Mouse (Mus musculus) embryonic fibroblast, embryonic 13.5 days (primary cell): Measurements from ENCODE around the gene Lsm10. TPM values are rescaled to one million over a fixed set of nuclear protein-coding genes. Genes with fewer than 3 reads are reported as not detected.

ENCODE experiments used
- H3K27ac ChIP-seq: 2 replicates; pipeline ENCODE4 v1.5.1; 2012; ENCODE audit warnings: low read length, control low read depth, inconsistent platforms; ENCODE audit not compliant: insufficient read depth
- H3K4me1 ChIP-seq: 2 replicates; pipeline ENCODE4 v1.6.1; 2011; ENCODE audit warnings: low read length; ENCODE audit not compliant: control insufficient read depth, insufficient read depth
- H3K4me3 ChIP-seq: 2 replicates; pipeline ENCODE4 v1.5.1; 2011; ENCODE audit warnings: mild to moderate bottlenecking, control low read depth, low read length; ENCODE audit not compliant: insufficient read depth
- CTCF ChIP-seq: IDR thresholded peaks from 2 replicates; pipeline ENCODE4 v1.5.1; 2011; ENCODE audit warnings: mild to moderate bottlenecking, control low read depth, low read length, moderate library complexity, borderline replicate concordance; ENCODE audit not compliant: insufficient read depth
- POLR2A ChIP-seq: IDR thresholded peaks from 2 replicates; pipeline ENCODE4 v1.6.1; 2011; ENCODE audit warnings: low read depth, mild to moderate bottlenecking, control low read depth, low read length, moderate library complexity
- polyA plus RNA-seq: library from polyadenylated mRNA; stranded (reverse); fragments of >200 nt; gene quantifications from 2 replicates; pipeline ENCODE4 v1.2.4, GENCODE M21; 2011; ENCODE audit warnings: low read depth; ENCODE audit not compliant: missing spikeins, insufficient read length

Lsm10 gene
- 34.3 and 38.7 TPM in 2 replicates for polyA plus RNA-seq

DNA sequence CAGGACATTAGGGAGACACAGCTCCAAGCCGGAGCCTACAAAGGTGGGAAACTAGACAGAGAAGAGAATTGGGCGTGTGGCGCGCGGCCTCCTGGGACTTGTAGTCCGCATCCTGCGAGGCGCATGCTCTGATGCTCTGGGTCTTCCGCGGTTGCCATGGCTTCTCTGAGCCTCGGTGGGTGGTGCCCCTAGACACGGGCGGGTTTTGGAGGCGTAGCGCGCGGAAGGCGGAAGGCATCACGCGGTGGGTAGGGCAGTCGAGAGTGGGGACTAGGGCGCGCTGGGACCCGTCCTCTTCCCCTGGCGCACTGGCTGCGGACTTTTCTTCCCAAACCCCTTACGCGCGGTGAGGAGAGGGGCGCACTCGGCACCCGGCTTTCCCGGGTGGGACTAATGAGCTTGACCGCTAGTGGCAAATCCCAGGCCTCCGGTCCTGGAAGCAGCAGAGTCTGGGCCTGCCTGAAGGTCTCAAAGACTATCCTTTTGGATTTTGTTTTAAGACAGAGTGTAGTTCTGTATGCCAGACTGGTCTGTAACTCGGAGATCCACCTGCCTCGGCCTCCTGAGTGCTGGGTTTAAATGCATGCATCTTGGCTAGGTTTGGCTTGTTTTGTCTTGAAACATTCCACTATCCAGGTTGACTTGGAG is at the start of gene Lsm10:
TSS of gene Lsm10 (plus strand) at position 160 of the 648 bp plus-strand sequence.
- peaks cover 4% of the 10 kb centered on the region; the same call in 1 of the 2 replicates for H3K4me1 ChIP-seq
- H3K27ac ChIP-seq = peak within 1 kb of the TSS; percentile 12; the same call in 1 of the 2 replicates
- H3K4me3 ChIP-seq = peak within 1 kb of the TSS; percentile 83
- peak; percentile 85 for TF ChIP-seq POLR2A
- no peak for TF ChIP-seq CTCF

GRCm38 (mm10) chr4:126046851-126047585 is 49.4 kb upstream of the Lsm10 start, which contains the start of gene Mrps15:
Mrps15 (plus strand) TSS chr4:126046925.
- Histone ChIP-seq H3K4me1 (no peaks in the 10 kb centered on the region), H3K27ac (no peak within 1 kb of the TSS), H3K4me3 (peak within 1 kb of the TSS; percentile 93)
- TF ChIP-seq POLR2A = peak; percentile 54
- no peak for TF ChIP-seq CTCF

- TF ChIP-seq CTCF = no peak
- TF ChIP-seq POLR2A = no peak
- H3K4me3 ChIP-seq = no peak overlapping the region
- H3K27ac ChIP-seq = no peak overlapping the region
- H3K4me1 ChIP-seq = no peaks in the 10 kb centered on the region
Observed at GRCm38 (mm10) chr4:126051617-126052016, 44.8 kb upstream of the Lsm10 start.

DNA sequence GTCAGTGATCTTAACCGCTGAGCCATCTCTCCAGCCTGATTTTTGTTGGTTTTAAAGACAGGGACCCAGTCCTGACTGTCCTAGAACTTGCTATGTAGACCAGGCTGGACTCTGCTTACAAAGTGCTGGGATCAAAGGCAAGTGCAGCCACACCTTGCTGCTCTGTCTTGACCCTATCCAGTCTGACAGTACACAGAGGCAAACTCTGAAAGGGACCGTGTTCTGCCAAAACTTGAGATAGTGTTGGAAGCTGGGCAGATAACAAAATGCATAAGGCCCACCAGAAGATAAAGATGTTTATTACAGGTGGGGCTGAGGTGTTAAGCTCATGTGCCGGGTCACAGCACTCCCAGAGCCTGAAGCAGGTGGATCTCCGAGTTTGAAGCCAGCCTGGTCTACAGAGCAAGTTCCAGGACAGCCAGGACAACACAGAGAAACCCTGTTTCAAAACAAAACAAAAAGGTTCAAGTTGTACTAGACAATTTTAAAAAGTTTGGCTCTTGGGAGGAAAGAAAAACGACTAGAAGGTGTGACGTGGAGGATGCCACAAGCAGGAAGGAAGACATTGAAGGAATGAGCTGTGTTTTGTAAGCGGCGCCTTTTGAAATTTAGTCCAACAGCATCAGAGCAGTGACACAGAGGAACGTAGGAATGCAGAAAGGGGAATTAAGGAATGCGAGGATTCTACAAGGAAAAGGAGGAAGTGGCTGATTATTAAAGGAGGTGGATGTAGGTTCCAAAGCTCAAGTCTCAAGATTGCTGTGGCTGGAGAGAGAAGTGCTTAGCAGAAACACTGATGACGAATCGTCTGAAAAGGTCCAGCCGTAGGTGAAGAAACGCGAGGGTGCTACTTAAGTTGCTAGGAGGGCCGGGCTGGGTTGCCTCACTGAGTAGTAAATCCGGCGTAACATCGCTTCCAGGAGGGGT is 39.0 kb upstream of the Lsm10 start:
- no peaks in the 10 kb centered on the region; the same call in 1 of the 2 replicates for H3K4me1 ChIP-seq
- H3K27ac ChIP-seq = peak overlapping the region; percentile 8; the same call in 1 of the 2 replicates
- TF ChIP-seq POLR2A = no peak
- no peak for TF ChIP-seq CTCF
- peak overlapping the region; percentile 82 for H3K4me3 ChIP-seq

- TF ChIP-seq CTCF = no peak
- TF ChIP-seq POLR2A = peak; percentile 64
- H3K4me3 ChIP-seq = peak within 1 kb of the TSS; percentile 82
- no peaks in the 10 kb centered on the region; the same call in 1 of the 2 replicates for H3K4me1 ChIP-seq
- H3K27ac ChIP-seq = peak within 1 kb of the TSS; percentile 8; the same call in 1 of the 2 replicates
Observed at GRCm38 (mm10) chr4:126058134-126058996, 38.1 kb upstream of the Lsm10 start, which contains the start of gene Oscp1. Oscp1 (plus strand) TSS chr4:126058565.

- Histone ChIP-seq H3K4me1 (no peaks in the 10 kb centered on the region; the same call in 1 of the 2 replicates), H3K27ac (no peak overlapping the region), H3K4me3 (peak overlapping the region; percentile 68)
- no peak for TF ChIP-seq POLR2A
- TF ChIP-seq CTCF = no peak
Observed at GRCm38 (mm10) chr4:126058997-126059362, 37.4 kb upstream of the Lsm10 start.

DNA sequence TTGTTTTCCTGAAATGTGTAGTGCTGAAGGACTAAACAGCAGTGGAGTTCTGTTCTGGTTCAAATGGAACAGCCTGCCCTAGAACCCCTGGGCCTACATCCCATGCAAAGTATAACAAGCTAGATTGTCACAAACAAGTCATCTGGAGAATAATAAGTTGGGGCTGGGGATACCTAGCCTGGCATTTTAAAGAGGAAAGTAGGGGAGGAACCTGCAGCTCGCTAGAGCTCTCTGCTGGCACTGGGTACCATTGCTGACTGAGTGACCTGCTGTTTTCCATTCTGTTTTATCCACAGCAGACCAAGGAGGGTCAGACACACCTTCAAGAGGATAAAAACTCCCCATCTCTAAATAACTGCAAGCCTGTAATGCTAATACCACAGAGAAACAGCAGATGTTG is 33.6 kb upstream of the Lsm10 start:
- H3K4me3 ChIP-seq = no peak overlapping the region
- TF ChIP-seq CTCF (no peak), POLR2A (no peak)
- no peaks in the 10 kb centered on the region for H3K4me1 ChIP-seq
- no peak overlapping the region for H3K27ac ChIP-seq

GRCm38 (mm10) chr4:126065241-126065640 is 31.2 kb upstream of the Lsm10 start:
- Histone ChIP-seq H3K4me1 (no peaks in the 10 kb centered on the region), H3K4me3 (no peak overlapping the region), H3K27ac (no peak overlapping the region)
- TF ChIP-seq CTCF = no peak
- TF ChIP-seq POLR2A = no peak
